Mouse (Mus musculus) cortical plate, adult 2 months (tissue): ENCODE measurements at regions not wholly inside any gene's neighbourhood (a gene's known extent, or its start where the extent isn't known, plus 50 kb on each side); places are given as distances from the start of the nearest gene placed in this dataset.

Experiments
- CTCF ChIP-seq: fragments of 200-500 bp; IDR thresholded peaks from 2 replicates; pipeline ENCODE4 v1.5.1; 2011; ENCODE audit warnings: mild to moderate bottlenecking, control low read depth, low read length; ENCODE audit not compliant: insufficient read depth; ENCODE audit errors: extremely low read depth
- POLR2A ChIP-seq: fragments of 200-500 bp; IDR thresholded peaks from 2 replicates; pipeline ENCODE4 v1.6.1; 2011; ENCODE audit warnings: mild to moderate bottlenecking, low read length, control low read depth; ENCODE audit not compliant: insufficient read depth; ENCODE audit errors: extremely low read depth

DNA sequence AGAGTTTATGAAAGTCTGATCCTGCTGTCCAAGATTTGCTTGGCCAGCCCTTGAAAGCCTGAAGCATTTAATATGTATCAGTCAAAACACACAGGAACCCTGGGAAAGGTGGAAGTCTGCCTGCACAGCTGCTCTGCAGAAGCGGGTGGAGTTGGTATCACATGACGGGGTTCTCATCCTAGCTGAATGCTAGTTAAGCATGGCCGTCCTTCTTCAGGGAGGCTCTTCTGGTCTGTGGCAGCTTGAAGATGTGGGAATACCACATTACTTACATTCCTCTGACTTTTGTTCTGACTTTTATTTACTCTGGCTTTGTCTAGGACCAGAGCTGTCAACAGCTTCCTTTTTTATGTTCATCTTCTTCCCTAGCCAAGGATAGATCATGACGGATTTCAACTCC is 66.1 kb upstream of the Npvf start:
- TF ChIP-seq CTCF (no peak), POLR2A (no peak)
